Mouse (Mus musculus) G1E (cell line): ENCODE data around the gene Dao. TPM values are rescaled to one million over a fixed set of nuclear protein-coding genes. Genes with fewer than 3 reads are reported as not detected.

Experiments used
- ATAC-seq: 2 replicates; pipeline ENCODE4 v1.8.0; 2016; ENCODE audit warnings: mild to moderate bottlenecking; ENCODE audit not compliant: insufficient number of reproducible peaks, poor library complexity, low FRiP score, severe bottlenecking; ENCODE audit errors: extremely low read depth
- DNase-seq: peaks from one replicate; pipeline ENCODE4 v3.0.0; 2012; ENCODE audit warnings: low spot score
- H3K27me3 ChIP-seq: 2 replicates; pipeline ENCODE4 v1.6.1; 2012; ENCODE audit warnings: mild to moderate bottlenecking, low read length, inconsistent platforms; ENCODE audit not compliant: insufficient read depth
- H3K36me3 ChIP-seq: replicated peaks from 2 replicates; pipeline ENCODE3; 2012; ENCODE audit warnings: mild to moderate bottlenecking, inconsistent platforms
- H3K4me1 ChIP-seq: 2 replicates; pipeline ENCODE4 v1.6.1; 2012; ENCODE audit warnings: low read depth, low read length, inconsistent platforms, mixed read lengths; ENCODE audit not compliant: insufficient read depth
- H3K4me3 ChIP-seq: 2 replicates; pipeline ENCODE4 v1.5.1; 2012; ENCODE audit warnings: low read depth, mild to moderate bottlenecking, inconsistent platforms, low read length, moderate library complexity, mixed read lengths
- H3K9me3 ChIP-seq: replicated peaks from 2 replicates; pipeline ENCODE4 v1.6.1; 2012; ENCODE audit warnings: inconsistent platforms
- CTCF ChIP-seq: IDR thresholded peaks from 2 replicates; pipeline ENCODE4 v1.5.1; 2012; ENCODE audit warnings: low read depth, low read length, inconsistent platforms, mixed read lengths
- GATA1 ChIP-seq: IDR thresholded peaks from 2 replicates; pipeline ENCODE4 v1.6.1; 2012; ENCODE audit warnings: borderline replicate concordance, low read length, inconsistent platforms, mixed read lengths
- GATA2 ChIP-seq: IDR thresholded peaks from 2 replicates; pipeline ENCODE4 v1.6.1; 2012; ENCODE audit warnings: low read depth, low read length, inconsistent platforms, borderline replicate concordance
- POLR2AphosphoS5 ChIP-seq: IDR thresholded peaks from 2 replicates; pipeline ENCODE4 v1.6.1; 2012; ENCODE audit warnings: low read depth, low read length, inconsistent platforms; ENCODE audit not compliant: insufficient replicate concordance
- TAL1 ChIP-seq: conservative IDR thresholded peaks from 2 replicates; pipeline ENCODE4 v1.6.1; 2012; ENCODE audit warnings: low read depth, low read length, inconsistent platforms, mixed read lengths
- polyA plus RNA-seq: library from polyadenylated mRNA; stranded (reverse); fragments of >175 nt; gene quantifications from 2 replicates; pipeline ENCODE4 v1.2.3, GENCODE M21; 2012
- total RNA-seq, 2 experiments: library from RNA; stranded (forward) in 1 of 2; stranded (reverse) in 1 of 2; fragments of 200-1000 nt in 1 of 2; fragments of >200 nt in 1 of 2; fragmentation: Nextera tagmentation in 1 of 2; gene quantifications; 2 replicates each; pipeline ENCODE4 v1.2.3; 2014 to 2017

The Dao gene
- total and polyA plus RNA-seq, 3 experiments, result not detected

DNA sequence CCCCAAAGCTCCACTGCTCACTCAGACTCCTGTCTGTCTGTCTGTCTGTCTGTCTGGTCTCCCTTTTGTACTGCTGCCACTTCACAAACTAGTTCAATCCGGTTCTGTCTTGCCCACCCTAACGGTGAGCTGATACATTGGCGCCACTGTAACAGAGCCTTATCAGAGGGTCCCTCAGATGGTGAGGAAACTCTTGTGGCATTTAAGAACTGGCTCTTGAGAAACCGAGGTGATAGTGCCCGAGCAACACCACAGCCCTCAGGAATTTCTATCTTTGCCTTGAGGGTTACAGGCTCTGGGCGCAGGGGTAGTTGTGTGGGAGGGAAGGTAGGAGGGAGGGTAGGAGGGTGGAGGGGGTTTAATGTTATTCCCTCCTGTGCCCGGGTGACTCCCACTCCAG, 41.7 kb upstream of the Dao start:
- H3K27me3 ChIP-seq, result no peaks in the 10 kb centered on the region
- H3K9me3 ChIP-seq, result no peaks in the 10 kb centered on the region
- DNase-seq, result no peak
- no peak overlapping the region for H3K4me3 ChIP-seq
- peaks cover 66% of the 10 kb centered on the region for H3K36me3 ChIP-seq
- no peak for ATAC-seq
- TF ChIP-seq TAL1 (no peak), POLR2AphosphoS5 (no peak), GATA1 (no peak), GATA2 (no peak), CTCF (no peak)
- H3K4me1 ChIP-seq, result peaks cover 20% of the 10 kb centered on the region

DNA sequence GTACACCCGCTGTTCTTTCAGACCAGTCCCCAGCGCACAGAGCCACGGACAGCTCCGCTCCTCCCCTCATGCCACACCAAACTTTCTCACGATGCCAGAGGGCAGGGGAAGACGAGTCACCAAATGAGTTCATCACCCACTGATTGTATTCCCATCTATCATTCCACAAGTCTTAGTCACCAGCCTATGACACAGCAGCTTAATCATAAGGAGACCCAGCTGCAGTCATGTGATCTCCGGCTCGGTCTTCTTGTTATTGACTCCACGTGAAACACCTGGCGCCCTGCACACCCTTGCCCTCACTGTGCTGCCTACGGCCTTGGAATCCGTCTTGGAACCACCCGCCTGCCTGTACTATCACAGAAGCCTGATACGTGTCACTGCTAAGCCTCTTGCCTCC, 38.5 kb upstream of the Dao start:
- no peak for ATAC-seq
- TF ChIP-seq TAL1, result no peak
- TF ChIP-seq GATA1, result no peak
- no peak for TF ChIP-seq GATA2
- TF ChIP-seq POLR2AphosphoS5, result no peak
- no peaks in the 10 kb centered on the region for H3K9me3 ChIP-seq
- peaks cover 66% of the 10 kb centered on the region for H3K36me3 ChIP-seq
- no peak for DNase-seq
- peaks cover 18% of the 10 kb centered on the region for H3K4me1 ChIP-seq
- no peaks in the 10 kb centered on the region for H3K27me3 ChIP-seq
- H3K4me3 ChIP-seq, result no peak overlapping the region

DNA sequence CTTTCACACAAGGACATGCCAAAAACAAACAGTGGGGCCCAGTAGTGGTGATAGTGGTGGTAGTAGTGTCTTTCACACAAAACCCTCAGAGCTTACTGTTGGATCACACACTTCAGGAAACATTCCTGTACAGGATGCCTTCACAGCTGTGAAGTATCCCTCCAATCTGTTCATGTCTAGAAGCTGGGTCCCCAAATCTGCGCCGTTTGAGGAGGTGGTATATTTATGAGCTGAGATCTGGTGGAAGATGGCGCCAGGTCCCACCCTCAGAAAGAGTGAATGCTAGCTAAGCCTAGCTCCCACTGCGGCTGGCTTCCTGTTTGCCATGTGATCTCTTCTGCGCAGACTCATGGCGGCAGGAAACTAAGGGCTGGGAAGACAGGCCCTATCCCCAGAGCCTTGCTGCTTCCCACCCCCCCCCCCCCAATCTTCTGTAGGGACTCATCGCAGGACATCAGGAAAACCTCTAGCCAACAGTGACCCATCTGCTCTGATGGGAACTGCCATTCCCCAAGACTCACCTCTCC, 37.8 kb upstream of the Dao start:
- DNase-seq (no peak), ATAC-seq (no peak)
- no peak for TF ChIP-seq TAL1
- TF ChIP-seq GATA1, result no peak
- no peak for TF ChIP-seq GATA2
- TF ChIP-seq CTCF, result no peak
- TF ChIP-seq POLR2AphosphoS5, result no peak
- Histone ChIP-seq H3K27me3 (no peaks in the 10 kb centered on the region), H3K4me1 (peaks cover 20% of the 10 kb centered on the region), H3K36me3 (peaks cover 68% of the 10 kb centered on the region), H3K4me3 (no peak overlapping the region), H3K9me3 (no peaks in the 10 kb centered on the region)

DNA sequence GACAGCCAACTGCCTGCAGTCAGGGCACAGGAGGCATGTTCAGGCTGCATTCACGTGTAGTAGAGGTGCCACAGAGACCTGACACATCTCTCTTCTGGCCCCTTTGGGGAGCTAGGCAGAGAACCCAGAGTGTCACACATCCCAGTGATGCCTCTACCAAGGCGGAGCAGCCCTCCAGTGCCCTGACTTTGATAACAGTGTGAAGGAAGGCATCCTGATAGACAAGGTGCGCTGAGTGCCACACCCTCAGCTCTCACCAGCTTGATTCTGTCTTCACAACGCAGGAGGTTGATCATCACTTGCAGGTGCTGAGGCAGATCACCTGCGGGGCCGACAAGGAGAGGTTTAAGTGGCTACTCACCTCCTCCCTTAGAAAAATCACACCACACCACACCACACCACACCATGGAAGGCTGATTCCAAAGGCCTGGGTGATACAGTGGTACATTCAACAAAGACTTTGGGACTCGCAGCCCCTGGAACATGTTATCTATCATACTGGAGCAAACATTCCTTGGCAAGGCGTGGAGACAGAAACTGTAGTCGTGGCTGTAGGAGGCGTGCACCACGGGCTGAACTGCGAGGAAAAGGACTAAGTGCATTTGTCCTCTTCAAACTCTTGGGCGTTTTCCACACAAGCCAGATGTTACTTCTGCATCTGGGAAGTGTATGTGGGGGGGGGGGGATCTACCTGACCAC, 36.9 kb upstream of the Dao start:
- Histone ChIP-seq H3K27me3 (no peaks in the 10 kb centered on the region), H3K9me3 (no peaks in the 10 kb centered on the region), H3K4me1 (peaks cover 16% of the 10 kb centered on the region), H3K36me3 (peaks cover 61% of the 10 kb centered on the region), H3K4me3 (no peak overlapping the region)
- ATAC-seq (no peak), DNase-seq (no peak)
- TF ChIP-seq GATA2, result no peak
- TF ChIP-seq CTCF, result no peak
- TF ChIP-seq TAL1, result no peak

DNA sequence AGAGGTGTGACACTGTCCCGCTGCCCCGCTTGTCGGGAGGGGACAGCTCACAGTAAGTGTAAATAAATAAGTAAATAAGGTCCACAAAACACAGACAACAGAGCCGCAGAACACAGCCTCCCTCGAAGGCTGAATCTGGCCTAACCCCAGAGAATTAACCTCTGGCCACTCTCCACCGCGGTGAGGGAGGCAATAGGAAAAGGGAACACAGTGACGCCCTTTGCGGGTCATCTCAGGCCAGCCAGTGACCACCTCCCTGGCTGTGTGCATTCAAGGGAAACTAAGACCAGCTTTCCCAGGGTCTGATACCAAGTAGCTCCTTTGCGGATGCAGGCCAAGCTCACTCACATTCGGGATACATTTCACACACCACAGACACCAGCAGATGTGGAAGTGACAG, 35.1 kb upstream of the Dao start:
- Histone ChIP-seq H3K4me3 (no peak overlapping the region), H3K9me3 (no peaks in the 10 kb centered on the region), H3K27me3 (no peaks in the 10 kb centered on the region), H3K4me1 (peaks cover 27% of the 10 kb centered on the region), H3K36me3 (peaks cover 61% of the 10 kb centered on the region)
- TF ChIP-seq POLR2AphosphoS5, result no peak
- ATAC-seq (no peak), DNase-seq (no peak)

DNA sequence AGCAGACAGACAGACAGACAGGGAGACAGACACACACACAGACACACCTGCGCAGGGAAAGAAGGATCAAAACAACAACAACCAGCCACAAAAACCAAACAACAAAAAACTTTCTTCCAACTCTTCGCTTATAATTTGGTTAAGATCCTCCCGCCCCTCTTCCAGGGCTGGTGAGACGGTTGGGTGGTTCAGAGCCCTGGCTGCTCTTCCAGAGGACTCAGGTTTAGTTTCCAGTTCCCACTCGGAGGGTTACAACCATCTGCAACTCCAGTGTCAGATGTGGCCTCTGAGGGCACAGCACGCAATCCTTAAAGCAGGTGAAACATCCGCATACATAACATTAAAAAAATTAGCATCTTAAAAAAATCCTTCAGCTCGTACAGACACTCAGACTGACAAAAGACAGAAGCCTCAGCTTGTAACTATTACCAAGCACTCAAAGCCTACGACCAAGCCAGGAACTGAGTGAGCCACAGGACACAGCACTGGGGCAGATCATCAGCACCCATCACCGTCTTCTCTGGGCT, 32.0 kb upstream of the Dao start:
- DNase-seq, result no peak
- TF ChIP-seq POLR2AphosphoS5 (no peak), GATA1 (no peak), GATA2 (no peak), CTCF (no peak), TAL1 (no peak)
- H3K36me3 ChIP-seq, result peaks cover 48% of the 10 kb centered on the region
- H3K9me3 ChIP-seq, result no peaks in the 10 kb centered on the region
- H3K27me3 ChIP-seq, result no peaks in the 10 kb centered on the region
- no peak overlapping the region for H3K4me3 ChIP-seq
- ATAC-seq, result no peak
- peaks cover 49% of the 10 kb centered on the region for H3K4me1 ChIP-seq
